Mouse (Mus musculus) urinary bladder, postnatal 14 days (tissue): ENCODE data around the gene Krtdap.
"Not testable (repeated sequence)": the region's sequence is repeated elsewhere in the genome, so short reads cannot be mapped to it uniquely, and the experiment has no call there.

ENCODE experiments used
- DNase-seq: peaks from one replicate; pipeline ENCODE4 v3.0.0; 2021; ENCODE audit warnings: low spot score

The Krtdap gene

DNA sequence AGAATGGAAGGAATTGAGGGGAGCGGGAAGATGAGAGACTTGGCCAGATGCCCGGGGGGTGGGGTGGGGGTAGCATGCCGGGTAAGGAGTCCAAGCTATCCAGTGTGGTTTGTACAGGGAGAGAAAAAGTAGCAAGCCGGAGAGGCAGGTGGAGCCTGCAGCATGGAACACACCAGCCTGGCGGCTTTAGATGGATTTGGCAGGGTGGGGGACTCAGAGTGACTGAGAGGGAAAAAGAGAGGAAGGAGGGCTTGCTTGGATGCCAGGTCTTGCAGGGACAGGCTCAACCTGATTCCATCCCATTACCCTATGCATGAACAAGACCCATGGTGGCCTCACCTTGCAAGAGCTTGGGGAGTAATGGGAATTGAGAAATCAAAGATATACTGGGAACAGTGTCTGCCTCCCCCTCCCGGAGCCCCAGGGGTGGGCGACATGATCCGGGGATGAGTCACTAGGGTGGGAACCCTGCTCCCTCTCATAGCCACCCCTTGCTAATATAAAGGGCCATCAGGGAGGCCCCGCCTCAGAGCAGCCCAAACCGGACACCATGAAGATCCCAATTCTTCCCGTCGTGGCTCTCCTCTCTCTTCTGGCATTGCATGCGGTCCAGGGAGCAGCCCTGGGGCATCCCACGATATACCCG is at the start of gene Krtdap:
Krtdap (plus strand) TSS at position 520 of the 646 bp plus-strand sequence.
- DNase-seq, result no peak

DNA sequence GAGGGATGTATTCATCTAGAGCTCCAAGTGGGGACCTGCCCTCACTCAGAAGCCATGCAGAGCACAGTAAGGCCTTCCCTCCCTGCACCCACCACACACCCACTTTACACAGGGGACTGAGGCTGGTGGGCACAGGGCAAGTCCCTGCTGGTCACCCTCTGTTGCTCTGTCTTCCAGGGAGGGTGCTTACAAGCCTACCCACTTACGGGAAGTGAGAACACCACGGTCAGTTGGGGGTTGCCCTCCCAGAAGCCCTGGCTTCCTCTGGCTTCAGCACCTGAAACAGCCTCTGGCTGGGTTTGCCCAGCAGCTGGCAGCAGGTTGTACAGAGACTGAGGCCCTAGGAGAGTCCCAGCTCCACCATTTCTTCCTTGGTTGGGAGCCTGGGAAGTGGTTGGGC is 45.1 kb upstream of the Krtdap start:
- DNase-seq, result not testable (repeated sequence)

DNA sequence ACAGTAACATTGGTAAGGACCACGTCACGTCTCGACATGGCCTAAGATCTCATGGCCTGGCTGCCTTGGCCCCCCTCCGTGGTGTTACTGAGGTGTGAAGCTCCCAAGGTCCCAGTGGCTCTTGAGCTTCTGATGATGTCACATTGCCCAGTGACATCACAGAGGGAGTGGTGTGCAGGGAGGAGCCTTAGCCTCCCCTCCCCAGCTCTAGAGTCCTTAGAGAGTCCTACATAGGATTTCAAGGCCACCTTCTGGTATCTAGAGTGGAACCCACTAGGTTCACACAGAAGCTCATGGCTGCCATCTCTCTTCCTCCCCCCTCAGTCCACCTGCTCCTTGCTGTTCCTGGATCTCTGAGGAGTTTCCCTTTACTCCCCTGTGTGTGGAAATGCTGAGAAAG is 44.1 kb upstream of the Krtdap start, which contains the start of gene Gapdhs:
Gapdhs (minus strand) TSS at position 65 of the 400 bp plus-strand sequence.
- not testable (repeated sequence) for DNase-seq

DNA sequence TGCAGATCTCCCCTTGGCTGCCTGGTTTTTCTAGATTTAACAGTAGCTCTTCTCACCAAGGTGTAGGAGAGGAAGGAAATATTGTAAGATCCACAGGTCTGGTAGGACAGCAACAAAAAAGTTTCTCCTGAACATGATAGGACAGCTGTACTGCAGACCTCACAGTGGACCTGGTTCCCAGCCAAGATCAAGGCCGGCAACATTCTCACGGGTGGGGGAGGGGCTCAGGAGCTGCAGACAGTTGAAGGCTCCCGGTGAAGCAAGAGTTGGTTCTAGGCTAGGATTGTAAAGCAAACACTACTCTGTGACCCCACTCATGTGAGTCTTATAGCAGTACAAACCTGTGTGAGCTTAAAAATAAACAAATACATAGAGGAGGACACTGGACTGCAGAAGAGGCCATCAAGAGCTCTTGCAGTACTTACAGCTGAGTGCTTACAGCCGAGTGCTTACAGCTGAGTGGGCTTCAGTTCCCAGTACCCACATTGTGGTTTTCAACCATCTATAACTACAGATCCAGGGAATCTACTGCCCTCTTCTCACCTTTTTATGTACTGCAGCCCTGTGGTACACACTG is 43.6 kb upstream of the Krtdap start:
- DNase-seq, result peak; percentile 63

DNA sequence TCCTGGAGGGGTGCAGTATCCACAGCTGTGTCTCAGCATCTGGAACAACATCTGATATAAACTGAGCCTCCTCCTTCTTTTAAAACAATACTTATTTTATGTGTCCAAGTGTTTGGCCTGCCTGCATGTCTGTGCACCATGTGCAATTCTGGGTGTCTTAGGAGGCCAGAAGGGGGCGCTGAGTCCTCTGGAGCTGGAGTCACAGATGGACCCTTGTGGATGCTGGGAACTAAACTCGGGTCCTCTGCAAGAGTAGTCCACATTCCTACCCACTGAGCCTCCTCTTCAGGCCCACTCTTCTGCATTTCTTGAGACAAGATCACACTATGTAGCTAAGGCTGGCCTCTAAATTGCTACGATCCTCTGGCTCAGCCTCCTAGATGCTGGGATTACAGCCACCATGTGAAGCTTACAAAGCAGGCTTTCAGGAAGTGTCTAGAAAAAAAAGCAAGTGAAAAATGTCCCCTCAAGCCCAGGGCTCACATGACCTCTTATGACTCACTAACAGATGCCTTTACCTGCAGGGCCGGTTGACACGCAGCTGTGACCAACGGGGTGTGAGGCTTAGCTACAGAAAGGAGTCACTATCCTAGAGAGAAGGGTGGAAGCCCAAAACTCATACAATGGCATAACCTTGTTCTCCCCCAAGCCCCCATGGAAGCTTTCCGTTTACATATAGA is 40.0 kb upstream of the Krtdap start:
- peak; percentile 24 for DNase-seq

DNA sequence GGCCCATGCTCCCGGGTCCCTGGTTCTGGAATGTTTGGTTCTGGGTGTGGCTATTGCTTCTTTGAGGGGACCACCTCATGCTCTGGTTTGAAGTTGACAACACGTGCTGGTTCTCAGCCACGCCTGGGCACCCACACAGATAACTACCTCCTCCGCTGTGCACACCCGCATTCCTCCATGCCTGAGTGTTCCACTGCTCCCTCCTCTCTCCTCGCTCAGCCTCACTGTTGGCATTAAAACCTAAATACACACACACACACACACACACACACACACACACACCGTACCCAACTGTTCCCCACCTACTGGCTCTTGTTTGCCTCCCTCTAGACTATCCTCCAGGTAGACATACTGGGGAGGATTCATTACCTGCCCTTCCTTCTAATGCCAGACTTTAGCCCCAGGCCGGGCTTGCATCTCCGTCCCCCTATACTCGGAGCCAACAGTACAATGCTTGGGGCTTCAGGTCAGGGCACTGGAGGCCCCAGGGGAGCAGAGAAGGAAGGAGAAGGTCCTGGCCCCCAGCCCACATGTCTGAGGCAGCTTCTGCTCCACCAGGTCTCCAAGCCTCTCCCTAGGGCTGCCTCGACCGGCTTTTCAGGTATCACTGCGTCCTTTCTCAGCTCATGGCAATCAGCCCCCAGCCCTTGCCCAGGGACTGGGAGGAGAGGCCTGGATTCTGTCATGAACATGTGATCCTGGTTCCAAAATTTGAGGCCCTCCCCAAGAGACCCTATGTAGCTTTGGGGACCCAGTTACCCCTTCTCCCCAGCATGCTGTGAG is 37.7 kb upstream of the Krtdap start:
- peak; percentile 67 for DNase-seq

DNA sequence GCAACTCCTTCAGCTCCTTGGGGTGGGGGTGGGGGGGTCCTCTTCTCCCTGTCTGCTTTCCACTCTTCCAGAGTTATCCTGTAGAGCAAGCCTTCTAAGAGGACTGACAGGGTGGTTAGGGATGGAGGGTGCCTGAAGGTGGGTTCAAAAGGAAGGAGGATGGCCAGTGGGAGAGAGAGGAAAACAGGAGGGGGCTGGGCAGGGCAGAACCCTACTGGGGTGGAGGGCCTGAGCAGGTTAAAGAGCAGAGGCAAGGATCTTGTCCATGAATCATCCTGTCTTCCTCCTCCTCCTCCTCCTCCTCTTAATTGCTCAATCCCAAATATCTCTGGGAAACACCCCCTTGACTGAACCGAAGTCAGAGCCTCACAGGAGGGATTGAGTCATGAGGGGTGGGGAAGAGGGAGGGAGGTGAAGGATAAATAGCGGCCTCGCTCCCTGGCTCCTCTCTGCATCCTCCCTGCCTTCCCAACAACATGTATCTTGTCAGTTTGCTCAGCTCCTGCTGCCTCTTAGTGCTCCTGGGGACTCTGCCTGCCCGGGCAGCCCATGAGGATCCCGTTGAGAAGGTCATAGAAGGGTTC is 36.5 kb upstream of the Krtdap start, which contains the start of gene Sbsn:
Sbsn (plus strand) TSS at position 386 of the 584 bp plus-strand sequence.
- DNase-seq, result peak; percentile 24

DNA sequence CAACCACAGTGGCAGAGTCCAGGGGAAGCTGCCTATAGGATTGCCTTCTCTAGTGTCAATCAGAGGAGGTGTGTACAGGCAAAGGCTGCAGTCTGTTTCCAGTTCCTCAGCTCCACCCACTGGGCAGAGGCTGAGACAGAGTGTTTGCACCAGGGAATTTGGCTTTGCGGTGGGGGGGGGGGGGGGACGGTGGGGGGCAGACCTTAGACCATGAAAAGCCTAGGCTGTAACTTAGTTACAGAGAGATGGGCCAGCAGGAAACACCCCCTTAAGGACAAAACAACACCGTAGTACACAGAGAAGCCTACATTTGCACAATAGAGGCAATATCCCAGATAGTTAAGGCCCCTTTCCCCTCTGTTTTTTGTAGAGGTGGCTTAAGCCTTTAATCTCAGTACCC is 30.7 kb upstream of the Krtdap start:
- no peak for DNase-seq

DNA sequence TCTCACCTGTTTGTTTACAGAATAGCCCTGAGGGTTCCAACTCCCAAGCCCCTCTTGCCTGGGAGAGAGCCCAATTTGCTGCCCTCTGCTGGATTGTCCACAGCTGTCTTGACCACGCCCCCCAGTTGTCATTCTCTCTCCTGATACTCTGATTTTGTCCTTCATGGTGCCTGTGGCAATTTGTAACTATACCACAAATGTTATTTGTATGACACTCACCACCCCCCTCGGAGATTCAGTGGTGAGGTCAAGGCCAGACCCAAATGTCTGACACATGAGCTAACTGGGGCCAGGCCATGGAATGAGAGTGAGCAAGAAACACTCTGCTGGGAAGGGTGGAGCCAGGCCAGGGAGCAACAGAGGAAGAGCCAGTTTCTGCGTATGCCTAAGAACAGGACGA is 28.8 kb upstream of the Krtdap start:
- DNase-seq, result peak; percentile 41

DNA sequence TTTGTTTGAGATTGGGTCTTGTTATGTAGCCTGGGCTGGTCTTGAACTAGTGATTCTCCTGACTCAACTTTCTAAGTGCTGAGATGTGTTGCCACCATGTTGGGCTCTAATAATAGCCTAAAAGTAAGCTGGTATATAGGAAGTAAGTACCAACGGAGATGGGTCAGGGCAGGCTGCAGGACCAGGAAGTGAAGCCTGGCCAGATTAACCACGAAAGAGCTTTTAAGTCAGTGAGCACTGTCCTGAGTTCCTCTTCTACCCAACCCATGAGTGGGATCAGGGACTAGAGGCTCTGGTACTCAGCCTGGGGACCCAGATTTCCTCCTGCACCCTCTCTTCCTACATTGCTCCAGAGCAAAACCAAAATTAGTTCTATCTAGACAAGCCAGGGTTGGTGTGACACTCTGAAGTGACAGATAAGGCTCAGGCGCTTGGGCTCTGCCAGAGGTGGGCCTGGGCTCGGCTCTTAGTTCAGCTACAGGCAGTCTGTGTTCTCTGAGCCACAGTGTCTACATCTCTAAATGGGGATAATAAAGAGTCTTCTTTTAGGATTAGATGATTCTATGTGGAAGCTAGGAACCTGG is 25.8 kb upstream of the Krtdap start:
- DNase-seq, result no peak

DNA sequence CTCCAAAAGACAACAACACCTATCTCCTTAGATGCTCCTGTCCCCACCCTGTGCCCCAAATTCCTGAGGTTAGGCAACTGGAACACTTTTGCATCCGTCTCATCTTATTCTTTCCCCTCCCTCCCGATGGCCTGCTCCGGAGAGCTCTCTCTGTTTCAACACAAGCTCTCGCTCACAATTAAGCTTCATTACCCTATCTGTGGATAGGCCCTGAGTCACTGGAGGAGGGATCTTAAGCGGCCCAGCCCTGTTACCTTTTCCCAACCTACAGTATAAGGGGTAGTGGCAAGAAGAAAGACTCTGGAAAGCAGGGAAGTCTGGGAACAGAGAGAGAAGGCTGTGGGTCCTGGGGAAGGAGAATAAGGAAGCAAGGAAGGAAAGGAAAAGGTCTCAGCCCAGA is 24.2 kb upstream of the Krtdap start, which contains the start of gene Dmkn:
Dmkn (plus strand) TSS at position 301 of the 400 bp plus-strand sequence.
- no peak for DNase-seq

DNA sequence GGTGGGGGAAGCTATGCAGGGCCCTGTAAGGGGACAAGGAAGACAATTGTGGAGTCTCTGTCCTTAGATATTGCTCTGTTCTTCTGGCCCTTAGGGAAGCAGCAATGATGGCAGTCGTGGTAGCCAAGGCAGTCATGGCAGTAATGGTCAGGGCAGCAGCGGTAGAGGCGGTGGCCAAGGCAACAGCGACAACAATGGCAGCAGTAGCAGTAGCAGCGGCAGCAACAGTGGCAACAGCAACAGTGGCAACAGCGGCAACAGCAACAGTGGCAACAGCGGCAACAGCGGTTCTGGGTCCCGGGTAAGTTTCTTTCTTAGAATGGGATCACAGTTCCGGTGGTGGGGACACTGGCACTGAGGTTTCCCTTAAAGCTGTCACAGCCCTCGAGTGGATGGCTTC is 22.5 kb upstream of the Krtdap start:
- DNase-seq, result no peak

DNA sequence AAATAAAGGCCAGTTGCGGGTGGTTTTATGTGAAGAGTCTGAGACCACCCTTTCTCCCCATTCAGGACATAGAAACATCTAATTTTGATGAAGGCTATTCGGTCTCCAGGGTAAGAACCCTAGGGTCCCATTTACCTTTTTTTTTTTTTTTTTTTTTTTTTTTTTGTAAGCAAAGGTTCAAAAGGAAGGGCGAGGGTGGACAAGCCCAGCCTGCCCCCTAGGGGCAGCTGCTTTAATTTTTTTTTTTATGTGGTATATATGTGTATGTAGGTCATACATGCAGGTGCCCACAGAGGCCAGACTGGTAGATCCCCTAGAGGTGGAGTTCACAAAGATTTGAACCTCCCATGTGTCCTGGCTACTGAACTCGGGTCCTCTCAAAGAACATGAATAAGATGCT is 21.3 kb upstream of the Krtdap start:
- DNase-seq, result no peak

DNA sequence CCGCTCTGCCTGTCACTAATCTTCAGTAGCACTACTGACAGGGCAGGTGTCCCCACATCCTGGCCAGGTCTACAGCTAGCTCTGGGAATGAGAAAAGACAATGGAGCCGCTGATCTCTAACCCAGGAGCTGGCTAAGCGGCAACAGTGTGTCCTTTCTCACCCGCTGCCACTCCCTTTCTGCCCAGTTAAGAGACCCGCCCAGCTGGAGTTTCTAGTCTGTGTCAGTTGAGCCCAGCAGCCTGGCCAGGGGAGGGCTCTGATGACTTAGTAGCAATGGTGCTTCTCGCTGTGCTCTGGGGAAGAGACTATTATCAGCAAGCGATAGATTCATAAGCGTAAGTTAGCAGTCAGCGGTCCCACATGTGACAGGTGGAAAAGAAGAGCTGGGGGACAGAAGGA is 18.5 kb upstream of the Krtdap start:
- DNase-seq, result peak; percentile 60

DNA sequence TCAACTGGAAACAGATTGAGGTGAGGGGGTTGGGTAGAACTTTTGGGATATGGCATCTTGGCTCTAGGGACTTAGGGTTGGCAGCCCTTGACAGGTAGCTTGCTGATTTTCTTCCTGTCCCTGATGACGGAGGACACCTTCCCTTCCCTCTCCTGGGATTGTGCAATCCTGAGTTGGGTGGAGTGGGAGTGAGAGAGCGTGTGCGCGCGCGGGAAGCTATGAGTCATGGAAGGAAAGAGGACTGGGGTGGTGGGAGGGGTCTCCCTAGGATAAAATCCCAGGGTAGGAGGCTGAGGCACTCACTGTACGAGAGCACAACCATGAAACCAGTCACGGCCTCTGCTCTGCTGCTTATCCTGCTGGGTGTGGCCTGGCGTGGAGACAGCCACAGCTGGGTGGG is 11.6 kb upstream of the Krtdap start:
- peak; percentile 30 for DNase-seq

DNA sequence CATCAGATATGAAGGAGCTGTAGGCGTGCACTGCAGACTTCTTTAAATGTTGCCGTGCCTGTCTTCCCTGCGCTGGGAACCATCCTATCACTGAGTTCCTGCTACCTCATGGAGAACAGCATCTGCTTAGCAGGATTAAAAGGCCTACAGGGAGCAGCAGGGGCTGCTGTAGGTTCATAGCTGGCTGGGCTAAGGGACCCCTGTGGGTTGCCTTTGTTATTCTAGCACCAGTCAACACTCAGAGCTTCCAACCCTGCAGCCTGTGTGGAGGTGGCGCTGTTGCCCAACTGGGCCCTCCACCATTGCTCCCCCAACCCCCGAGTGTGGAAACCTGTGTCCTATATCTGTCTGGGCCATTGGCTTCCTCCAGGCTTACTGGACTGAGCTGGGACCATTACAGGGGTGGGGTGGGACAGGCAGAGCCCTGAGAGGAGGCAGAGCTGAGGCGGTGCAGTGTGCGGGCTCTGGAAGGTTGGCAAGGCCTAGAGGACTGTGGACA is 10.6 kb upstream of the Krtdap start:
- no peak for DNase-seq

DNA sequence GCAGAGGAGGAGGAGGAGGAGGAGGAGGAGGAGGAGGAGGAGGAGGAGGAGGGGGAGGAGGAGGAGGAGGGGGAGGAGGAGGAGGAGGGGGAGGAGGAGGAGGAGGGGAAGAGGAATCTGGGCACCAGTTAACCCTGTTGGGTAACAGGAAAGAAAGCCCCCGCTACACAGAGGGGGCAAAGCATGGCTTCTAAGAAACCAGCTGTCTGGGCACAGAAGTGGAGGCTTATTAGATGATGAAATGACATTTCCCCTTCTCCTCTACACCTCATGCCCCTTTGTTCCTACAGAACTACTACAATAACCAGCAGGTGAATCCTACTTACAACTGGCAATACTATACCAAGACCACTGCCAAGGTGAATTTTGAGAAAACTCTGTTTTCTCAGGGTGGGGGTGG is 9.8 kb upstream of the Krtdap start:
- no peak for DNase-seq

DNA sequence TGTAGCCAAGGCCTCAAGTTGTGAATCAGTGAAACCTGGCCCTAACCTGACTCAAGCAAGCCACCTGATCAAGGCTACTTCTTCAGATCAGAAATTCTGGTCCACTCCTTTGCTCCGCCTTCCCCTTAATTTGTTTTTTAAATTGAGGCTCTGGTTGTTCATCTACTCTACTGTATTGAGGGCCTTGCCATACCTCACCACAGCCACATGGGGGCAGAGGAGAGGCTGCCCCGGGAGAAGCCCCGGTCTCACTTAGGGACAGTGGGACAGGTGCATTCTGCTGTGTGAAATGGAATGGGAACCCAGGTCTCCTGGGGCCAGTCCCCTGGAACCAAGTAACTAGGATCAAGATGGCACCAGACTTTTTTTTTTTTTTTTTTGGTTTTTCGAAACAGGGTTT is 5.9 kb upstream of the Krtdap start:
- DNase-seq, result no peak

DNA sequence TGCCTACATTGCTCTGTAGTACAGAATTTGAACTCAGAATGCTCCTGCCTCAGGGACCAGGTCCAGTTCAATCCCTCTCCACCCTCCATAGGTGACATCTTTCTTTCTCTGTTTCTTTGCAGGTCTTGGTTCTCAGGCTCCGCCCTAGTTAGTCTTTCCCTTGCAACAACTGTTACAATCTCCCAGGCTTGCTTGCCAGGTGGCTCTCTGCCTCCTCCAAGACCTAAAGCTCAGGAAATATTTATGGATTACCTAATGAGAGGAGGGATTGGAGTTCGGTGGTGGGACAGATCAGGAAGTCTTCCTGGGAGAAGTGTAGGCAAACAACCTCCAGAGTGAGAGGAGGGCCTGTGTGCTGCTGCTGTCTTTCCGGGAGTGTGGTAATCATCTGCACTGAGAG is 5.0 kb upstream of the Krtdap start:
- no peak for DNase-seq

DNA sequence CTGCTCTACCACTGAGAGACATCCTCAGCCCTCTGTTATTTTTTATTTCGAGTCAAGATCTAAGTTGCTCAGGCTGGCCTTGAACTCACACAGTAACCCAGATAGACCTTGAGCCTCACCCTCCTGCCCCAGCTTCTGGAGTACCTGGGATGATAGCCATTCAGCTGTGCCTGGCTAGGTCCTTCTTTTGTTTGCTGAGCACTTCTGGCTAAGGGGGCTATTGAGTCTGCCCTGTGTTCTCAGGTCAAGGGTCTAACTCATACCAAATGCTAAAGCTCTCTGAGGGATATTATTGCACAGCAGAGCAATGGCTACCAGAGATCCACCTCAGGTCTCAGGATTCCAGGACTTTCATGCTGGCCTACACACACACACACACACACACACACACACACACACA is 2.5 kb upstream of the Krtdap start:
- no peak for DNase-seq

DNA sequence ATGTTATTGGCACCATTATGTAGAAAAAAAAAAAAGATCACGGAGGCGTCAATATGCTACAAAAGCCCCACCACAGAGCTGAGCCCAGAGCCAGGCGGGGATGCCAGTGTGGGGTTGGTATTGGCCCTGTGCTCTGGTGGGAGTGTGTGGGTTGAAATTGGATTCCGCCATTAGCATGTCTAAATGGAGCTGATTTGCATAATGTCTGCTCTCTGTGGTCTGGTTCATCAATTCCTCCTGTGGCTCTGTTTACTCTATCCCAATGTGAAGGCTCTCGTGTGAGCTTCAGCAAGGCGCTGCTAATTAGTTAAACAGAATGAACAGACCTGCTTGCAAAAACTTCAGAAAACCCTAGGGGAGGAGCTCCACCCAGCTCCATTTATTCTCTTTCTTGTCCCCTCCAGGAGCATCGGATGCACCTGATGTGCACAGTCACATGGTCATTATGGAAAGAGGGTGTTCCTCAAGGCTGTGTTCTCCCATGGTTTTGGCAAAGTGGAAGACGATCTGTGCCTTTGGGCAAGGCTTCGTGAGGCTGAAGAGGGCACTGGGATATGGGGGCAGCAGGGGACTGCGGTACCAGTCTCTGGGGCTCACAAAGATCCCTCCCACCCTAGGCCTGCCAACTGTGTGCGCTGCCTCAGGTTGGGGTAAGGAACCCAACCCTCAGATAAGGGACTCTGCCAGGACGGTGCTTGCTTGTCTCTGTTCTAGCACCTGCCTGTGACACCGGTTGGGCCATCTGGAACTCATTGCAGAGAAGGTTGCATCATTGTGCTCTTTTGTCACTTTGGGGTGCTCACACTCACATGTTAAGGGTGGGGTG is 1.8 kb upstream of the Krtdap start:
- DNase-seq, result no peak
